Mouse (Mus musculus): ENCODE measurements around the gene Rad1.
"Not testable (repeated sequence)": the region's sequence is repeated elsewhere in the genome, so short reads cannot be mapped to it uniquely, and the experiment has no call there.

Gene Rad1

DNA sequence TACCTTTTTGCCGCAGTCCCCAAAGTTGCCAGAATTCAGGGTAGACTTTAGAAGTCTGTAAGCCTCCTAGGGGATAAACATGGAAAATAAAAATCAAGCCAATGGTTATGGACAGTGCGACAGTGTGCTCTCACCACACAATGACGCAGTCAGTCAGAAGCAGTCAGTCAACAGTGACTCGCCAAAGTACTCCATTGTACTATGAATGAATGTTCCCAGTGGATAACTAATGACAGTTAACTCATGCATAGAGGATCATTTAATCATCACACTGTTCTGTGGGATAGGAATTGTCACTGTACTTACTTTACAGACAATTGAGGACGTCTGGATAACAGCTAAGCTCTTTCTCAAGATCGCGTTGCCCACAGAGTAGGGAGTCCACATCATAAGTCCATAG is 29.3 kb downstream of the Rad1 start:
- no peak for DNase-seq (ENCODE audit: low read depth, low spot score)

DNA sequence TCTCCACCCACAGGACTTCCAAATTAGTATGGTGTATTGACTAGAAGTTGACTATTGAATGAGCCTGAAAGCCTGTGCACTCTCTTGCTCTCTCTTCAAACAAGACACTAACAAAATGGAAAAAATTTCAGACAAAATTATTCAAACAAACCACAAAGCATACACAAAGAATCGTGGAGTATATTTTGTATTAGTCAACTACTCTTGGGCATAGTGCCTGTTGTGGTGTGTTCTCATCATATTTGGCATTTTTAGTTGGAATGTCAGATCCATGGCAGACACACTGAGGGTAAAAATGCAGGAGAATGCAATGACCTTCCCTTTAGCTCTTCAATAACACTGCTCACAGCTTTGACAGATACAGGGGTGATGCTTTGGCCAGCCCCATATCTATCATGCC is 40.1 kb downstream of the Rad1 start:
- no peak for DNase-seq (ENCODE audit: low read depth, low spot score)

DNA sequence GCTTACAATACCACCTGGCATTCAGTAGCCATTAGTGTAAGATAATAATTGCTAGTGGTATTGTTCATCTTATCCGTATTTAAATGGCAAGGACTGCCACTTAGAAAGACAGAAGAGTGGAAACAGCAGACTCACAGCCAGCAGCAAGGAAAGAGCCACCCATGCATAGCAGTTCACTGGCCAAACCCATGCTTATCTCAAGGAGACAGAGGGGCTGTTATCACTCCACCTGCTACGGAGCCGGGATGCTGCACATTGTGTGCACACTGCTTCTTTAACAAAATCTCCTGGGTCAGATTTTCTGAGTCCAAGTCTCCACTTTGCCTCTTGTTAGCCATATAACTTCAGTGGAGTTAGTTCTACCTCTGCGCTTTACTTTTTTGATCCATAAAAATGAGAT is 45.5 kb downstream of the Rad1 start:
- no peak for DNase-seq (ENCODE audit: low read depth, low spot score)

DNA sequence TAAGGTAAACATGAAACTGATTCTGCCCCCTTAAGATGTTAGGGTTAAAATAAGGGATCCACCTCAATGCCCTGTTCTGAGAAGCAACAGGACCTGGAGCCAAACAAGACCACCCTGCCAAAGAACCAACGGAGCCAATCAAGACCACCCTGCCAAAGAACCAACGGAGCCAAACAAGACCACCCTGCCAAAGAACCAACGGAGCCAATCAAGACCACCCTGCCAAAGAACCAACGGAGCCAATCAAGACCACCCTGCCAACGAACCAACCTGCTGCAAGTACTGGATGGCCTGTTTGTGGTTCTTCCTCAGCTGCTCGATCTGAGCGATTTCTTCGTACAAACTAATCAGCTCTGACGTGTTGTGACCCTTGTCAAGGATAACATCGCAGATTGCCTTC is 47.5 kb downstream of the Rad1 start:
- not testable (repeated sequence) for DNase-seq (ENCODE audit: low read depth, low spot score)

DNA sequence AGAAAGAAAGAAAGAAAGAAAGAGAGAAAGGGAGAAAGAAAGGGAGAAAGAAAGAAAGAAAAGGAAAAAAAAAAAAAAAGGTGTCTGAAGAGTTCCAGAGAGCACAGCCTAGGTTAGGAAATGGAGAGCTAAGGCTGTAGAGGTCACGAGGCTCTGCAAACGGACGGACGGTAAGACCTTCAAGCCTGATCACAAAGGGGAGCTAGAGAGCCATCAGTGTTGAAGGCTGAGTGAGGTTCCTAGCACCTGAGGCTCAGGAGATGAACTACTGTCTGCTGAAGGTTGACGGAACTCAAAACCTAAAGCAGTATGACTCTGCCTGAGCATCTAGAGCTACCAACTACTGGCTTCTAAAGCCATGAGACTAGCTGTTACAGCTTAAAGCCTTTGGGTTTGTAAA is 48.8 kb downstream of the Rad1 start:
- no peak for DNase-seq (ENCODE audit: low read depth, low spot score)

DNA sequence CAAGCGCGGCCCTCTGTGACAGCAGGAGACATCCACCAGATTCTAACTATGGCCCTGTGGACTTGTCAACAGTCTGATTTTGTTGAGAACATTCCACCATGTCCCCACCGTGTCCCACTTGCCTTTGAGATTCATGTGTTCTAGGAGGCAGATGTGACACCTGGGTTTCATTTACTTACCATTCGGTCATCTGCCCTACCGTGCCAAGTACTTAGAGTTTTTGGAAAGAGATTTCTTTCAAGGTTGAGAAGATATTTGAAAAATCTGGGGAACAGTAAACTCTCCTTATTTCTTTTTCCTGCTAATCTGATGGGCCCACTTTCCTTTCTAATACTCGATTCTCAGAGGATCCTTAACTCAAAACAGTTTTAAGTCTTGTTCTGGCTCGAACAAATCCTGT is 50.2 kb downstream of the Rad1 start:
- DNase-seq (ENCODE audit: low read depth, low spot score) = no peak

DNA sequence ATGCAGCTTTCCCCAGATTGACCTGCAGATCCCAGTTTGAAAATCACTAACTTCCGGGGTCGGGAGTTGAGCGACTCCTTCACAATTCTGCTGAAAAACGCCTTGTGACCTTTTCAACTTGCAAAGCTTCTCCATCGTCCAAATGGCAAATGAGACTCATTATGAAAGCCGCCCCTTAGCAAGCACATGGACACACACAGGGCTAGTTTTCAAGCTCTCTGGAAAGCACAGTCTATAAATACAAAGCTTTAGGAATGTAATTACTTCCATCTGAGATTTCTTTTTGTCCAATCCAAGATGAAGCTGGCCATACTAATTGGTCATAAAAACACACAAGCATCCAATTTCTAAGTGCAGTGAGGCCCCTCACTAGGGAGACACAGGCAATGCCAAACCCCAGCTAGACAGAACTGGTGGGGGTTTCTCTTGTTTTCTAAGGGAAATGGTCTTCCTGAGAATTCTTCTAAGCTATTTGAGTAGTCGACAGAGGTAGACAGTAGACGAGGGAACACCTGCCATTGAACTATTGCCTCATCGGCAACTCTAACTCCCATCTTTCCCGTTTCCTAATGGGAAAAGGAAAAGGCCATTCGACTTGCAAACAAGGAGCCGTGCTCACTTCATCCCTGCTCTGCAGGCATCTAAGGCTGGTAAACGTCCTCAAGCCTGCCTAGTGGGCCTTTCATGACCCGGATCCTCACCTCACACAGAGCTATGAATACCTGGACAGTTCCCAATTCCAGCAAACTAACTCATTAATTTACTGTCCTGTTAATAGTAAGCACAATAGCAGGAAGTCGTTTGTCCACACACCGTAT is 54.7 kb downstream of the Rad1 start:
- no peak for DNase-seq (ENCODE audit: low read depth, low spot score)

Measured in CD4-positive, CD25-positive, alpha-beta regulatory T cell, adult 2 months (primary cell).